Mouse (Mus musculus) liver, embryonic 11.5 days (tissue): ENCODE data around the gene Ifna12. TPM values are rescaled to one million over a fixed set of nuclear protein-coding genes. Genes with fewer than 3 reads are reported as not detected.

Experiments
- ATAC-seq: fragments of 200-750 bp; cut with Nextera tagmentation; replicated peaks from 2 replicates; pipeline ENCODE4 v1.8.0; 2017; ENCODE audit warnings: moderate number of reproducible peaks, mild to moderate bottlenecking, moderate TSS enrichment, moderate library complexity; ENCODE audit not compliant: low FRiP score
- DNase-seq: peaks from one replicate; pipeline ENCODE4 v3.0.0-alpha.2; 2017; ENCODE audit warnings: low spot score
- H3K27ac ChIP-seq: fragments of 300-500 bp; sonication (generic); 2 replicates; pipeline ENCODE4 v1.5.1; 2014; ENCODE audit warnings: mild to moderate bottlenecking, low read depth, low read length, control low read depth
- H3K27me3 ChIP-seq: fragments of 300-500 bp; sonication (generic); replicated peaks from 2 replicates; pipeline ENCODE4 v1.6.1; 2014; ENCODE audit warnings: low read length, mixed read lengths; ENCODE audit not compliant: control insufficient read depth, insufficient read depth
- H3K36me3 ChIP-seq: fragments of 300-500 bp; sonication (generic); 2 replicates; pipeline ENCODE4 v1.6.1; 2014; ENCODE audit warnings: mild to moderate bottlenecking, low read length, moderate library complexity, mixed read lengths; ENCODE audit not compliant: control insufficient read depth, insufficient read depth
- H3K4me1 ChIP-seq: fragments of 300-500 bp; sonication (generic); replicated peaks from 2 replicates; pipeline ENCODE4 v1.6.1; 2014; ENCODE audit warnings: low read length, mixed read lengths; ENCODE audit not compliant: control insufficient read depth, insufficient read depth
- H3K4me2 ChIP-seq: fragments of 300-500 bp; sonication (generic); 2 replicates; pipeline ENCODE4 v1.6.1; 2014; ENCODE audit warnings: mild to moderate bottlenecking, control low read depth, moderate library complexity
- H3K4me3 ChIP-seq: fragments of 300-500 bp; sonication (generic); 2 replicates; pipeline ENCODE4 v1.5.1; 2014; ENCODE audit warnings: low read depth, low read length, control low read depth
- H3K9ac ChIP-seq: fragments of 300-500 bp; sonication (generic); 2 replicates; pipeline ENCODE4 v1.6.1; 2014; ENCODE audit warnings: low read depth, low read length, control low read depth
- H3K9me3 ChIP-seq: fragments of 300-500 bp; sonication (generic); 2 replicates; pipeline ENCODE4 v1.6.1; 2016; ENCODE audit warnings: low read length, inconsistent platforms, mixed read lengths; ENCODE audit not compliant: control insufficient read depth
- WGBS: fragments of 180-500 bp; shearing (Covaris S2); extraction: QIAGEN DNeasy Blood & Tissue Kit; methylation state at CpG from one replicate; pipeline ENCODE4 v1.1.7; 2014; 5-methylcytosine and 5-hydroxymethylcytosine counted together
- polyA plus RNA-seq: library from polyadenylated mRNA; unstranded; fragments of >200 nt; fragmentation: Nextera tagmentation; extraction: Ambion mirVana; gene quantifications from 2 replicates; pipeline ENCODE4 v1.2.1, GENCODE M21; 2014

The Ifna12 gene
- not detected in 2 replicates for polyA plus RNA-seq

DNA sequence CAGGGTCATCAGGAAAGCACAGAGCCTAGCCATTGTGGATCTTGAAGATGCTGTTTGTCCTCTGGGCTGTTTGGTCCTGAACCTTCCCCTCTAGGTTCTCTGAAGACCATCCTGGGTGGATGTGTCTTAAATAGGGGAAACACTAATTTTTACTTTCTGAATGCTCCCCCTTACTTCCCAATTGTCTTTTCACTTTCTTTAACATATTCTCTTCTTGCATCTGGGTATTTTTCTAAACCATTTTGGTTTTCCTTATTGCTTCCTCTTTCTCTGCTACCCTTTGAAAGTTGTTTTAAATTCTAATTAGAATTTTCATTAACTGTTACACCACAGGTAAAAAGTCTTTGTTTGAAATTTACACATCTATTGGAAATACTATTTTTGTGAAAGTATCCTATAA lies at the start of gene Ifna12:
Ifna12 (minus strand) TSS at position 101 of the 400 bp plus-strand sequence.
- no peaks in the 10 kb centered on the region for H3K9me3 ChIP-seq

DNA sequence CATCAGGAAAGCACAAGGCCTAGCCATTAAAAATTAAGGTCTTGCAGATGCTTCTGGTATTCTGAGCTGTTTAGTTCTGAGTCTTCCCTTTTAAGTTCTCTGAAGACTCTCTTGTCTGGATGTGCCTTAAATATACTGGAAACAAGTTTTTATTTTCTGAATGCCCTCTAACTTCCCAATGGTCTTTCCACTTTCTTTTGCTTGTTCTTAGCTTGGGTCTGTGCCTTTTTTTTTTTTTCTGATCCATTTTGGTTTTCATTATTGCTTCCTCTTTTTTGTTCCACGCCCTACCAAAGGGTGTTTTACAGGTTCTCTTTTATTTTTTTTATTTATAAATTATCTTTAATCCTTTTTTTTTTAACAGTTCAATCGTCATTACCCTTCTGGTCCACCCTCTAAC lies 41.2 kb upstream of the Ifna12 start, which contains the start of gene Ifna13:
Ifna13 (minus strand) TSS at position 101 of the 400 bp plus-strand sequence.
- Histone ChIP-seq H3K9me3 (no peaks in the 10 kb centered on the region), H3K27me3 (no peaks in the 10 kb centered on the region), H3K4me2 (no peak within 1 kb of the TSS), H3K9ac (no peak within 1 kb of the TSS), H3K4me3 (no peak within 1 kb of the TSS), H3K36me3 (no peaks in the 10 kb centered on the region), H3K27ac (no peak within 1 kb of the TSS), H3K4me1 (no peaks in the 10 kb centered on the region)
- ATAC-seq: no peak
- DNase-seq: no peak
- WGBS: 46% methylated on average over 2 of the region's 2 CpGs

More for the DNA sequence above, at the start of gene Ifna12:
- no peak within 1 kb of the TSS for H3K4me3 ChIP-seq
- no peak within 1 kb of the TSS for H3K27ac ChIP-seq
- H3K9ac ChIP-seq: no peak within 1 kb of the TSS
- no peaks in the 10 kb centered on the region for H3K4me1 ChIP-seq
- DNase-seq (no peak), ATAC-seq (no peak)
- H3K27me3 ChIP-seq: no peaks in the 10 kb centered on the region
- no peaks in the 10 kb centered on the region for H3K36me3 ChIP-seq
- H3K4me2 ChIP-seq: no peak within 1 kb of the TSS

DNA sequence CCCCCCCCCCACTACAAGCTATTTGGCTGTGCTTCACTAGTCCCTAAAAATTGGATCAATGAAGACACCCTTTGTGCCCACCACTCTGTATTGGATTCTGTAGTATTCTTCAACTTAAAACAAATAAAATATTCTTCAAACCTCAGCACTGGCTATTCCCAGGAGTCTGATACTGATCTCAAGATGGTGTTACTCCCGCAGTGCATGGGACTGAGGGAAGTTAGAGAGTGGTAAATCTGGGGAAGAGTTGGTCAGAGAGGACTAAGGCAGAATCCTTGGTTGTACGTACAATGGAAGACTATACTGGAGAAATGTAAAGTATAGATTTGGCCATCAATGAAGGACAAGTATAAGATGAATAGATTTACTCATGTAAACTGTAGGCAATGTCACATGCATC lies 39.4 kb upstream of the Ifna12 start:
- no peaks in the 10 kb centered on the region for H3K27me3 ChIP-seq
- no peak overlapping the region for H3K4me2 ChIP-seq
- no peaks in the 10 kb centered on the region for H3K4me1 ChIP-seq
- no peak for DNase-seq
- no peak overlapping the region for H3K4me3 ChIP-seq
- no peaks in the 10 kb centered on the region for H3K9me3 ChIP-seq
- H3K27ac ChIP-seq: no peak overlapping the region
- no peak for ATAC-seq
- no peak overlapping the region for H3K9ac ChIP-seq
- no peaks in the 10 kb centered on the region for H3K36me3 ChIP-seq
- 44% methylated on average over 2 of the region's 2 CpGs for WGBS

GRCm38 (mm10) chr4:88641077-88641831 lies 38.1 kb upstream of the Ifna12 start:
- no peak overlapping the region for H3K27ac ChIP-seq
- H3K9me3 ChIP-seq: no peaks in the 10 kb centered on the region
- ATAC-seq: peak; percentile 86
- H3K4me3 ChIP-seq: peak overlapping the region; percentile 29; the same call in 1 of the 2 replicates
- H3K9ac ChIP-seq: no peak overlapping the region
- no peaks in the 10 kb centered on the region for H3K4me1 ChIP-seq
- DNase-seq: peak; percentile 80
- WGBS: 30% methylated on average over 11 of the region's 11 CpGs
- H3K36me3 ChIP-seq: no peaks in the 10 kb centered on the region
- peak overlapping the region; percentile 47 for H3K4me2 ChIP-seq
- no peaks in the 10 kb centered on the region for H3K27me3 ChIP-seq

- Histone ChIP-seq H3K36me3 (no peaks in the 10 kb centered on the region), H3K27ac (no peak overlapping the region), H3K4me2 (peak overlapping the region; percentile 47), H3K9me3 (no peaks in the 10 kb centered on the region), H3K27me3 (no peaks in the 10 kb centered on the region), H3K4me1 (no peaks in the 10 kb centered on the region), H3K9ac (no peak overlapping the region), H3K4me3 (peak overlapping the region; percentile 29; the same call in 1 of the 2 replicates)
- DNase-seq (no peak), ATAC-seq (no peak)
- WGBS: 67% methylated on average over 8 of the region's 8 CpGs
These were observed 37.5 kb upstream of the Ifna12 start for GRCm38 (mm10) chr4:88640704-88641076.

GRCm38 (mm10) chr4:88634311-88634710 lies 31.1 kb upstream of the Ifna12 start, which contains the start of gene C87499:
Gene C87499, minus strand, starts transcription at chr4:88634411.
- WGBS: 86% methylated on average over 4 of the region's 4 CpGs
- Histone ChIP-seq H3K27ac (no peak within 1 kb of the TSS), H3K4me1 (no peaks in the 10 kb centered on the region), H3K4me3 (no peak within 1 kb of the TSS), H3K4me2 (no peak within 1 kb of the TSS), H3K9me3 (no peaks in the 10 kb centered on the region), H3K27me3 (no peaks in the 10 kb centered on the region), H3K36me3 (no peaks in the 10 kb centered on the region), H3K9ac (no peak within 1 kb of the TSS)
- no peak for DNase-seq
- no peak for ATAC-seq

DNA sequence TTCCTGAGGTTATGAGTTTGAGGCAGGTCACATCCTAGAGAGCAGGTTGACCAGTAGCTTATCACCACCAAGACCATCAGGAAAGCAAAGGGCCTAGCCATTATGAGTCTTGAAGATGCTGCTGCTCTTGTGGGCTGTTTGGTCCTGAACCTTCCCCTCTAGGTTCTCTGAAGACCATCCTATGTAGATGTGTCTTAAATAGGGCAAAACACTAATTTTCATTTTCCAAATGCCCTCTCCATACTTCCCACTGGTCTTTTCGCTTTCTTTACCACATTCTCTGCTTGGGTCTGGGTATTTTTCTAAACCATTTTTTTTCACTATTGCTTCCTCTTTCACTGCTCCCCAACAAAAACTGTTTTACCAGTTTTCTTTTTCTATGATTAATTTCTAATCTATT lies 10.9 kb downstream of the Ifna12 start, which contains the start of gene Ifna9:
Ifna9 (minus strand) TSS at position 101 of the 400 bp plus-strand sequence.
- Histone ChIP-seq H3K36me3 (no peaks in the 10 kb centered on the region), H3K27ac (no peak within 1 kb of the TSS), H3K27me3 (no peaks in the 10 kb centered on the region), H3K4me2 (no peak within 1 kb of the TSS), H3K9me3 (no peaks in the 10 kb centered on the region), H3K9ac (no peak within 1 kb of the TSS), H3K4me1 (no peaks in the 10 kb centered on the region), H3K4me3 (no peak within 1 kb of the TSS)
- ATAC-seq (no peak), DNase-seq (no peak)
- WGBS: 64% methylated on average over 1 of the region's 1 CpGs

GRCm38 (mm10) chr4:88571698-88572097 lies 31.5 kb downstream of the Ifna12 start, which contains the start of gene Ifna14:
Gene Ifna14, minus strand, starts transcription at chr4:88571798.
- 63% methylated on average over 1 of the region's 1 CpGs for WGBS
- no peak within 1 kb of the TSS for H3K27ac ChIP-seq
- H3K9me3 ChIP-seq: no peaks in the 10 kb centered on the region
- H3K4me1 ChIP-seq: no peaks in the 10 kb centered on the region
- no peak for DNase-seq
- no peak within 1 kb of the TSS for H3K9ac ChIP-seq
- no peak within 1 kb of the TSS for H3K4me2 ChIP-seq
- no peak for ATAC-seq
- no peak within 1 kb of the TSS for H3K4me3 ChIP-seq
- no peaks in the 10 kb centered on the region for H3K27me3 ChIP-seq
- H3K36me3 ChIP-seq: no peaks in the 10 kb centered on the region

GRCm38 (mm10) chr4:88561791-88562190 lies 41.4 kb downstream of the Ifna12 start:
- no peak for ATAC-seq
- no peak overlapping the region for H3K27ac ChIP-seq
- 89% methylated on average over 1 of the region's 1 CpGs for WGBS
- no peak overlapping the region for H3K9ac ChIP-seq
- no peaks in the 10 kb centered on the region for H3K27me3 ChIP-seq
- H3K9me3 ChIP-seq: no peaks in the 10 kb centered on the region
- no peak overlapping the region for H3K4me3 ChIP-seq
- no peaks in the 10 kb centered on the region for H3K4me1 ChIP-seq
- no peak for DNase-seq
- no peak overlapping the region for H3K4me2 ChIP-seq
- no peaks in the 10 kb centered on the region for H3K36me3 ChIP-seq
